Mouse (Mus musculus): ENCODE results near the gene Zfp831.

Zfp831 gene

GRCm38 (mm10) chr2:174735270-174735669 is 91.9 kb downstream of the Zfp831 start:
- DNase-seq, result no peak

GRCm38 (mm10) chr2:174747182-174747581 is 103.8 kb downstream of the Zfp831 start:
- no peak for DNase-seq

- no peak for DNase-seq
Measured at GRCm38 (mm10) chr2:174748381-174748780, 105.0 kb downstream of the Zfp831 start.

GRCm38 (mm10) chr2:174753197-174753596 is 109.9 kb downstream of the Zfp831 start:
- DNase-seq, result no peak

GRCm38 (mm10) chr2:174754231-174754630 is 110.9 kb downstream of the Zfp831 start:
- DNase-seq, result no peak

- no peak for DNase-seq
Measured at GRCm38 (mm10) chr2:174759189-174759588, 115.9 kb downstream of the Zfp831 start.
